Mouse (Mus musculus): ENCODE results near the gene Mas1. TPM values are rescaled to one million over a fixed set of nuclear protein-coding genes. Genes with fewer than 3 reads are reported as not detected.
"Not testable (repeated sequence)": the region's sequence is repeated elsewhere in the genome, so short reads cannot be mapped to it uniquely, and the experiment has no call there.

Gene Mas1
- polyA plus RNA-seq, 1 experiment from 2014 or later = 1.2 TPM

GRCm38 (mm10) chr17:12903372-12904333, 35.7 kb upstream of the Mas1 start:
- Histone ChIP-seq H3K4me1 (peaks cover 7% of the 10 kb centered on the region; the same call in 1 of the 2 replicates), H3K27me3 (no peaks in the 10 kb centered on the region), H3K9me3 (replicated peaks) (no peaks in the 10 kb centered on the region), H3K4me2 (replicated peaks) (no peak overlapping the region), H3K27ac (replicated peaks) (peak overlapping the region; percentile 63), H3K36me3 (peaks cover 16% of the 10 kb centered on the region), H3K4me3 (replicated peaks) (no peak overlapping the region), H3K9ac (no peak overlapping the region)
- ATAC-seq (ENCODE audit: insufficient number of reproducible peaks, low FRiP score, low TSS enrichment, low read depth) = no peak
- WGBS = 27% methylated on average over 11 of the region's 12 CpGs

- Histone ChIP-seq H3K36me3 (peaks cover 16% of the 10 kb centered on the region), H3K27ac (replicated peaks) (no peak overlapping the region), H3K4me3 (replicated peaks) (no peak overlapping the region), H3K4me2 (replicated peaks) (no peak overlapping the region), H3K4me1 (peaks cover 7% of the 10 kb centered on the region; the same call in 1 of the 2 replicates), H3K9ac (no peak overlapping the region), H3K9me3 (replicated peaks) (no peaks in the 10 kb centered on the region), H3K27me3 (no peaks in the 10 kb centered on the region)
- ATAC-seq (ENCODE audit: insufficient number of reproducible peaks, low FRiP score, low TSS enrichment, low read depth) = no peak
- 91% methylated on average over 6 of the region's 6 CpGs for WGBS
Measured at GRCm38 (mm10) chr17:12902291-12902690, 34.3 kb upstream of the Mas1 start.

GRCm38 (mm10) chr17:12898607-12899006, 30.7 kb upstream of the Mas1 start:
- not testable (repeated sequence) for H3K4me3 ChIP-seq (replicated peaks); H3K9ac ChIP-seq; H3K27me3 ChIP-seq; H3K27ac ChIP-seq (replicated peaks); ATAC-seq (ENCODE audit: insufficient number of reproducible peaks, low FRiP score, low TSS enrichment, low read depth); H3K36me3 ChIP-seq; H3K4me2 ChIP-seq (replicated peaks); H3K4me1 ChIP-seq; H3K9me3 ChIP-seq (replicated peaks)
- 24% methylated on average over 2 of the region's 2 CpGs for WGBS

GRCm38 (mm10) chr17:12897674-12898073, 29.7 kb upstream of the Mas1 start:
- 86% methylated on average over 5 of the region's 5 CpGs for WGBS
- no peaks in the 10 kb centered on the region for H3K9me3 ChIP-seq (replicated peaks)
- no peak overlapping the region for H3K9ac ChIP-seq
- no peak overlapping the region for H3K27ac ChIP-seq (replicated peaks)
- no peaks in the 10 kb centered on the region for H3K4me1 ChIP-seq
- peaks cover 5% of the 10 kb centered on the region; the same call in 1 of the 2 replicates for H3K36me3 ChIP-seq
- no peak overlapping the region for H3K4me3 ChIP-seq (replicated peaks)
- no peaks in the 10 kb centered on the region for H3K27me3 ChIP-seq
- H3K4me2 ChIP-seq (replicated peaks) = no peak overlapping the region
- no peak for ATAC-seq (ENCODE audit: insufficient number of reproducible peaks, low FRiP score, low TSS enrichment, low read depth)

- 93% methylated on average over 9 of the region's 9 CpGs for WGBS
- Histone ChIP-seq H3K9me3 (replicated peaks) (no peaks in the 10 kb centered on the region), H3K4me2 (replicated peaks) (no peak overlapping the region), H3K27me3 (no peaks in the 10 kb centered on the region), H3K36me3 (0 out of 2 replicates have a peak, but pooled peaks cover 2% of the 10 kb centered on the region), H3K27ac (replicated peaks) (no peak overlapping the region), H3K4me3 (replicated peaks) (no peak overlapping the region), H3K4me1 (peaks cover 4% of the 10 kb centered on the region), H3K9ac (no peak overlapping the region)
- no peak for ATAC-seq (ENCODE audit: insufficient number of reproducible peaks, low FRiP score, low TSS enrichment, low read depth)
Measured at GRCm38 (mm10) chr17:12892033-12892432, 24.1 kb upstream of the Mas1 start.

GRCm38 (mm10) chr17:12891054-12891453, 23.1 kb upstream of the Mas1 start:
- H3K4me3 ChIP-seq (replicated peaks) = no peak overlapping the region
- no peaks in the 10 kb centered on the region for H3K27me3 ChIP-seq
- H3K27ac ChIP-seq (replicated peaks) = no peak overlapping the region
- H3K4me2 ChIP-seq (replicated peaks) = no peak overlapping the region
- no peak for ATAC-seq (ENCODE audit: insufficient number of reproducible peaks, low FRiP score, low TSS enrichment, low read depth)
- no peaks in the 10 kb centered on the region for H3K9me3 ChIP-seq (replicated peaks)
- 78% methylated on average over 4 of the region's 4 CpGs for WGBS
- H3K4me1 ChIP-seq = peaks cover 10% of the 10 kb centered on the region
- 0 out of 2 replicates have a peak, but pooled peaks cover 2% of the 10 kb centered on the region for H3K36me3 ChIP-seq
- no peak overlapping the region for H3K9ac ChIP-seq

GRCm38 (mm10) chr17:12887021-12887775, 19.3 kb upstream of the Mas1 start:
- no peak for ATAC-seq (ENCODE audit: insufficient number of reproducible peaks, low FRiP score, low TSS enrichment, low read depth)
- H3K27ac ChIP-seq (replicated peaks) = no peak overlapping the region
- H3K4me2 ChIP-seq (replicated peaks) = no peak overlapping the region
- no peaks in the 10 kb centered on the region for H3K27me3 ChIP-seq
- peaks cover 10% of the 10 kb centered on the region for H3K4me1 ChIP-seq
- H3K9ac ChIP-seq = no peak overlapping the region
- H3K36me3 ChIP-seq = 0 out of 2 replicates have a peak, but pooled peaks cover 2% of the 10 kb centered on the region
- no peaks in the 10 kb centered on the region for H3K9me3 ChIP-seq (replicated peaks)
- WGBS = 66% methylated on average over 15 of the region's 15 CpGs
- no peak overlapping the region for H3K4me3 ChIP-seq (replicated peaks)

- no peak for ATAC-seq (ENCODE audit: insufficient number of reproducible peaks, low FRiP score, low TSS enrichment, low read depth)
- Histone ChIP-seq H3K27ac (replicated peaks) (no peak overlapping the region), H3K36me3 (0 out of 2 replicates have a peak, but pooled peaks cover 2% of the 10 kb centered on the region), H3K4me2 (replicated peaks) (no peak overlapping the region), H3K4me3 (replicated peaks) (no peak overlapping the region), H3K9ac (no peak overlapping the region), H3K4me1 (peaks cover 10% of the 10 kb centered on the region), H3K9me3 (replicated peaks) (no peaks in the 10 kb centered on the region), H3K27me3 (no peaks in the 10 kb centered on the region)
- WGBS = 36% methylated on average over 6 of the region's 6 CpGs
Measured at GRCm38 (mm10) chr17:12886620-12887019, 18.7 kb upstream of the Mas1 start.

- ATAC-seq (ENCODE audit: insufficient number of reproducible peaks, low FRiP score, low TSS enrichment, low read depth) = no peak
- Histone ChIP-seq H3K9ac (no peak overlapping the region), H3K9me3 (replicated peaks) (no peaks in the 10 kb centered on the region), H3K4me2 (replicated peaks) (no peak overlapping the region), H3K27me3 (no peaks in the 10 kb centered on the region), H3K4me3 (replicated peaks) (no peak overlapping the region), H3K4me1 (0 out of 2 replicates have a peak, but pooled peaks cover 8% of the 10 kb centered on the region), H3K36me3 (no peaks in the 10 kb centered on the region), H3K27ac (replicated peaks) (no peak overlapping the region)
- WGBS = 82% methylated on average over 1 of the region's 1 CpGs
Measured at GRCm38 (mm10) chr17:12881216-12881615, 13.3 kb upstream of the Mas1 start.

- H3K27me3 ChIP-seq = no peaks in the 10 kb centered on the region
- peaks cover 11% of the 10 kb centered on the region; the same call in 1 of the 2 replicates for H3K4me1 ChIP-seq
- no peak overlapping the region for H3K27ac ChIP-seq (replicated peaks)
- H3K4me2 ChIP-seq (replicated peaks) = peak overlapping the region; percentile 36
- H3K9me3 ChIP-seq (replicated peaks) = no peaks in the 10 kb centered on the region
- 0 out of 2 replicates have a peak overlapping the region, but pooled peaks have one; percentile 3 for H3K4me3 ChIP-seq (replicated peaks)
- no peaks in the 10 kb centered on the region for H3K36me3 ChIP-seq
- ATAC-seq (ENCODE audit: insufficient number of reproducible peaks, low FRiP score, low TSS enrichment, low read depth) = 0 out of 2 replicates have a peak, but pooled peaks have one; percentile 44
- H3K9ac ChIP-seq = no peak overlapping the region
- 1% methylated on average over 14 of the region's 14 CpGs for WGBS
Measured at GRCm38 (mm10) chr17:12880178-12880577, 12.2 kb upstream of the Mas1 start.

GRCm38 (mm10) chr17:12875734-12876133, 7.8 kb upstream of the Mas1 start, which contains the start of gene Mrgprh:
Gene Mrgprh (plus strand): TSS chr17:12876034.
- Histone ChIP-seq H3K9ac (no peak within 1 kb of the TSS), H3K4me2 (replicated peaks) (no peak within 1 kb of the TSS), H3K4me1 (peaks cover 23% of the 10 kb centered on the region), H3K27ac (replicated peaks) (no peak within 1 kb of the TSS), H3K9me3 (replicated peaks) (no peaks in the 10 kb centered on the region), H3K27me3 (no peaks in the 10 kb centered on the region; the same call in 1 of the 2 replicates), H3K4me3 (replicated peaks) (no peak within 1 kb of the TSS), H3K36me3 (no peaks in the 10 kb centered on the region)
- no peak for ATAC-seq (ENCODE audit: insufficient number of reproducible peaks, low FRiP score, low TSS enrichment, low read depth)
- 64% methylated on average over 5 of the region's 5 CpGs for WGBS
